Mouse (Mus musculus): ENCODE data around the gene Eif3b.
"Not testable (repeated sequence)": the region's sequence is repeated elsewhere in the genome, so short reads cannot be mapped to it uniquely, and the experiment has no call there.

The Eif3b gene

DNA sequence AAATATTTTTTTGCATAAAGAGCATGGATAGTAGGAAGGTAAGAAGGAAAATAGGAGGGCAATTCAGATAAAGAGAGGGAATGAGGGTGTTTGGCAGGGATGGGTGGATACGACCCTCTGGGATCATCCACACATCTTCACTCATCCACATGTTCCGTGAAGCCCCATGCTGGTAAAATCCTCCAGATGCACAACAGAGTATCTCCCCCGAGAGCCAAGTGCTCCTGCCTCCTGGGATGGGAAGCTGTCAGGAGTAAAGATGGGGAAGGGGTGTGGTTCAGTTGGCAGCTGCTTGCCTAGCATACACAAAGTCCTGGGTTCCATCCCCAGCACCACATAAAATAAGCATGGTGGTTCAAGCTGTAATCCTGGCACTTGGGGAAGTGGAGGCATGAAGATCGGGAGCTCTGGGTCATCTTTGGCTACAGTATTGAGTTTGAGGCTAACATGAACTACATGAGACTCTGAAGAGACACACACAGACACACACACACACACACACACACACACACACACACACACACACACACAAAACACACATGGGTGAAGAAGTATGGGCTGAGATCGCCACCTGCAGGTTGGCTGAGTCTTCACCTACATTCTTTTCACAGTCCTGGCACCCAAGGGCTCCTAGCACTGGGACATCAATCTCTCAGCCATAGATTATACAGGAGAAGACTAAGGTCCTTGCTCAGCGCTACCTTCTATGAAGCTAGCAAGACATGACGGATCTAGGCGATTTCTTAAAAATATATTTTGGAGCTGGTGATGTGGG lies 22.8 kb upstream of the Eif3b start:
- DNase-seq (ENCODE audit: low spot score in 2 of 2): no peak

DNA sequence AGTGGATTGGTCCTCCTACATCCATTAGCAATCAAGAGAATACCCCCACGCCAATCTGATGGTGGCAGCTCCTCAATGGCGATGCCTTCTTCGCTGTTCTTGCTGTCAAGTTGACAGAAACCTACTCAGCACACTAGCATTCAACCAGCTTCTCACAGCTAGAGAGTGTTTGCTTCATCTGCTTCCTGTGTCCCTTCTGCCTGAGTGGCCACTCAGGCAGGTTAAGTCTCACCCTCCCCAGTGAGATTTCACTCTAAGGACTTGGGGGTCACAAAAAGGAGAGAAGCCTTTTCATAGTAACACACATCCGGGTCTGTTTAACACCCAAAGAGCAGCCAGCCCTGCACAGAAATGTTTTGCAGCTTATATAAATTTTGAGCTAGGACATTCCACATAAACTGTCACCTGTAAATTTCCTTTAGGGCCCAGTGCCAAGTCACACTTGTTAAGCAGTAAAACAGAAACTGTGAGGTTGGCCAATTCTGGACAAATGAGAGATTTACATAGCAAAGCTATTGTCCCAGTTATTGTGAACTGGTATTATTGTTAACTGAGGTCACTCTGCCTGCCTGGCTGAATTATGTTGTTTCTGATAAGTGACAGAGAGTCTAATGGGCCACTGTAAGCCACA lies 16.4 kb upstream of the Eif3b start:
- DNase-seq (ENCODE audit: low spot score in 2 of 2): no peak

DNA sequence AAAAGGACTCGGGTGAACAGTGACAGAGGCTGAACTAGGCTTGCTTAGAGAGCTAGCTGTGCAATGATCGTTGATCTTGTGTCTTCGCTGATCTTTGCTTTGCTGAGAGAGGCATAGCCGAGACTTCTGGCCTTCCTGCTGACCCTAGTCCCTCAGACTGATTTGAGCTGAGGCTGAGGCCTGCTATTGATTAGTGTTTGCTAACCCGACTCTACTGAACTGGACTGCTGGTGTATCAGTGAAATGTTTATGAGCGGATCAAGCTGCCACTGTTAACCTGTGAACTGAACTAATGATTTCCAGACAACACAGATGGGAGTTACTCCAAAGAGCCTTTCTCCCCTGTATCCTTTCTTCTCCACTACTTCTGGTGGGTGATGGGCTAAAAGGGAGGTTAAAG lies 14.0 kb upstream of the Eif3b start:
- DNase-seq (ENCODE audit: low spot score in 2 of 2): no peak

- DNase-seq (ENCODE audit: low spot score in 2 of 2): no peak
Measured at GRCm38 (mm10) chr5:140406666-140407065, 12.5 kb upstream of the Eif3b start.

GRCm38 (mm10) chr5:140408801-140409200 lies 10.3 kb upstream of the Eif3b start:
- DNase-seq (ENCODE audit: low spot score in 2 of 2): no peak

DNA sequence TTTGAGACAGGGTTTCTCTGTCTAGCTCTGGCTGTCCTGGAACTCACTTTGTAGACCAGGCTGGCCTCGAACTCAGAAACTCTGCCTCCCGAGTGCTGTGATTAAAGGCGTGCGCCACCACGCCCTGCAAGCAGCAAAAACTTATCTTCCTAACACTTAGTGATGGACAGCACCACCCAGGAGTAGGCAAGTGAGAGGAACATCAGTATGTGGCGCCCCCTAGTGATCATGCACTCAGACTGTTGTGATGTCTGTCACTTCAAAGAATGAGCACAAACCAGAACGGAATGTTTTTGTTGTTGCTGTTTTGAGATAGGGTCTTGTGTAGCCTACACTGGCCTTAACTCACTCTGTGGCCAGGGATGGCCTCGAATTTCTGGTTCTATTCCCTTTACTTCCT lies 7.8 kb upstream of the Eif3b start:
- DNase-seq (ENCODE audit: low spot score in 2 of 2): peak in 1 of 2 experiments; percentile 18

- DNase-seq (ENCODE audit: low spot score in 2 of 2): no peak
Measured at GRCm38 (mm10) chr5:140414647-140415046, 4.5 kb upstream of the Eif3b start.

DNA sequence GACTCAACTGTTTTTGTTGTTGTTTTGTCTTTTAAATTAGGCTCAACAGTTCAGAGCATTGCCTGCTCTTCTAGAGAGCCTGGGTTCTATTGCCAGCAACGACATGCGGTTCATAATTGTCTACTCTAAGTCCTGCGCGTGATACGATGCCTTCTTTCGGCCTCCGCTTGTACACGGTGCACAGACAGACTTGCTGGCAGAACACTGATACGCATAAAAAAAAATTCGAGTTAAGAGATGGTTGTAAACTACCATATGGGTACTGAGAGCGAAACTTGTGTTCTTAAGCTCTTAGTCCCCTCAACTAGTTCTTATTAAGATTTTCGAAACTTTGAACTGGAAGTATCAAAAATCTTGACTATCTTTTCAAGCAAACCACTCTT lies 1.0 kb upstream of the Eif3b start:
- peak in 1 of 2 experiments; percentile 12 for DNase-seq (ENCODE audit: low spot score in 2 of 2)

DNA sequence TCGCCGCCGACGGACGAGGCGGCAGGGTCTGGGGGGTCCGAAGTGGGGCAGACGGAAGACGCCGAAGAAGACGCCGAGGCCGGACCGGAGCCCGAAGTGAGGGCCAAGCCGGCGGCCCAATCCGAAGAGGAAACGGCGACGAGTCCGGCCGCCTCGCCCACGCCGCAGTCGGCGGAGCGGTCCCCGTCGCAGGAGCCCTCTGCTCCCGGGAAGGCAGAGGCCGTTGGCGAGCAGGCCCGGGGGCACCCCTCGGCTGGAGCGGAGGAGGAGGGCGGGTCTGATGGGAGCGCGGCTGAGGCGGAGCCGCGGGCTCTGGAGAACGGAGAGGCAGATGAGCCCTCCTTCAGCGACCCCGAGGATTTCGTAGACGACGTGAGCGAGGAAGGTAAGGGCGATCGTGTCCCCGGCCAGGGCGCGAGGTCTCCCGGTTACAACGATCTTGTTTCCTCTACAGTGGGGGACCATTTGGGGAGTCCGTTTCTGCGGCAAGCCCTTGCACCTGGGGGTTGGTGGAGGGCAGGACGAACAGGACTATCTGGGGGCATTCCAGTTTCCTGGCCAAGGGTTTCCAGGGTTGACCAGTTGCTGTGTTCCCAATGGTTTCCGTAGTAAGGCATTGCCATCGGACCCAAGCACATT lies 433 bp downstream of the Eif3b start:
- DNase-seq (ENCODE audit: low spot score in 2 of 2): peak in 1 of 2 experiments; percentile 14

- no peak for DNase-seq (ENCODE audit: low spot score in 2 of 2)
Measured at GRCm38 (mm10) chr5:140420616-140421015, 1.5 kb downstream of the Eif3b start.

GRCm38 (mm10) chr5:140425016-140425783 lies 6.1 kb downstream of the Eif3b start:
- DNase-seq (ENCODE audit: low spot score in 2 of 2): no peak

- DNase-seq (ENCODE audit: low spot score in 2 of 2): not testable (repeated sequence)
Measured at GRCm38 (mm10) chr5:140439117-140439516, 20.0 kb downstream of the Eif3b start.

- DNase-seq (ENCODE audit: low spot score in 2 of 2): no peak
Measured at GRCm38 (mm10) chr5:140441406-140441805, 22.3 kb downstream of the Eif3b start.

DNA sequence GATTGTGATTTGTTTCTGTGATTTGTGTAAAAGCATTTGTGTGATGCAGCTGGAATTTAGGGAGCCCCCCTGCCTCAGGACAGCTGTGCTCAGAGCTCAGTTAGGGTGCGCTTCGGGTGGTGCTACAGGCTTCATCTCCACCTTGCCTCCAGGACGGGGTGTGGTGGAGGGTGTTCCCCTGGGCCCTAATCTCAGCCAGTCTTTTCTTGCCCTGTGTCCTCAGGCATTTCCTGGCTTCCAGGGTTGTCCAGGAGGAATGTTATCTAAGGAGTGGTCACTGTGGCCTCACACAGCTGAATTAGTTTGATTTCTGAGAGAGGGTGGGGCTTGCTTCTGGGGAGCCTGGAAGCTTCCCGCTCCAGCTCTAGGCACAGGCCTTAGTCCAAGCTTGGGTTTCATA lies 24.9 kb downstream of the Eif3b start:
- DNase-seq (ENCODE audit: low spot score in 2 of 2): no peak

GRCm38 (mm10) chr5:140445345-140445744 lies 26.2 kb downstream of the Eif3b start, which contains the start of gene Gm4869:
Gm4869 (plus strand) TSS chr5:140445645.
- DNase-seq (ENCODE audit: low spot score in 2 of 2): no peak

DNA sequence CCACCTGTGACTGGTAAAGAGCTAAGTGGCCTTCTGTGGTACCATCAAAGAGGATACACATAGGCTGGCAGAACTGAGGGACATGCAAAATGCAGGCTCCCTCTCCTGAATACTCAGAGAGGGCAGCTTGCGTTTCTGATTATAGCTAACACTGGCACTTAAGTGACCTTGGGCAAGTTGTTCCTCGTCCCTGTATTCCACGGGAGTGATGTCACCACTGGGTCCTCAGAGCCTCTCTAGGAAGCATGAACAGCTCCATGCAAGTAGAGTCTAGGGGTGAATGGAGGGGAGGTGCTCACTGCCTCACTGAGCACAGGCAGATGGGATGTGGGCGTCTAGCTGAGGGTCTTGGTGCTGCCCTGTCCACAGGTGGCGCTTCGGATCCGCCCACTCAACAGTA lies 26.9 kb downstream of the Eif3b start:
- DNase-seq (ENCODE audit: low spot score in 2 of 2): no peak

DNA sequence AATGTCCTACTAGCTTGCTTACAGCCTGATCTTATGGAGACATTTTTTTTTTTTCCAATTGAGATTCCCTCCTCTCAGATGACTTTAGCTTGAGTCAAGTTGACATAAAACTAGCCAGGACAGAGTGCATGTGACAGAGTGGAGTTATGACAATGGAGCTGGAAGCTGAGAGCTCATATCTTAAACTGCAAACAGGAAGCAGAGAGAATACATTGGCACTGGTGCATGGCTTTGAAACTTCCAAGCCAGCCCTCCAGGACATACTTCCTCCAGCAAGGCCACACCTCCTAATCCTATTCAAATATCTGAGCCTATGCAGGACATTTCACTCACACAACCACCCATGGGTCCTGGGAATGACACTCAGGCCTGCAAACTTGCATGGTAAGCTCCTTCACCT lies 35.4 kb downstream of the Eif3b start:
- no peak for DNase-seq (ENCODE audit: low spot score in 2 of 2)

DNA sequence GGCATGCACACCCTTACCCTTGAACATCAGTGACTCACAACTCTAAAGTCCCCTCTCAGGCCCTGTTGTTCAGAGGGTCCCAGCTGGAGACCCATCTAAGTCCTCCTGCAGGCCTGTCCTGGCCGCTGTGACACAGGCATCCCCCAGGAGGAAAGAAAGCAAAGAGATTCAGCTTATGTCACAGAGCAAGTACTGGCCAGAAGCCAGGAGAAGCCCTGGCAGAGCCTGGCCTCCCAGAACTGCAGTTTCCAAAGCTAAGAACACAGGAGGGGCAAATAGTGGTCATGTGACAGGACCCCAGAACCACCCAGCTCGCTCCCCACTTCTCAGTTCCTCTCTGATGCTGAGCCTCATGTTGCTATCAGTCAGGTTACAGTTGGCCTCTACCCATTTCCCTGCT lies 36.3 kb downstream of the Eif3b start:
- no peak for DNase-seq (ENCODE audit: low spot score in 2 of 2)

GRCm38 (mm10) chr5:140461476-140461875 lies 42.3 kb downstream of the Eif3b start:
- no peak for DNase-seq (ENCODE audit: low spot score in 2 of 2)

GRCm38 (mm10) chr5:140463151-140463550 lies 44.0 kb downstream of the Eif3b start:
- DNase-seq (ENCODE audit: low spot score in 2 of 2): not testable (repeated sequence)

DNA sequence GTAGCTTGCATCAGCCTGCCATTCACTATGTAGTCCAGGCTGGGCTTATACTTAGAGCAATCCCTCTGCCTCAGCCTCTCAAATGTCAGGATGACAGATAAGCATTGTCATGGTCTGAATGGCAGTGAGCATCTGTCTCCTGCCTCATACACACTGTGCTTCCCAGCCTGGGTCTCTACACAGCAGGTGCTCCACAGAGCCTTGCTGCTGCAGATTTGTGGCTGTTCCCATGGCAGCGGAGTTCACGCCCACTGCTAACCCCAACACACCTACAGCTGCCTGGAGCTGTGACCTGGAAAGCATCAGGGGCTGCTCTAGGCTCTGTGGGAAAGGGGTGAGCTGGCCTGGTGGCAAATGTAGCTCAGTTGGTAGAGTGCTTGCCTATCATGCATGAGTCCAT lies 45.8 kb downstream of the Eif3b start:
- DNase-seq (ENCODE audit: low spot score in 2 of 2): no peak

- no peak for DNase-seq (ENCODE audit: low spot score in 2 of 2)
Measured at GRCm38 (mm10) chr5:140472336-140472735, 53.2 kb downstream of the Eif3b start.
